Mouse (Mus musculus) mesoderm, embryonic 11.5 days (tissue): ENCODE data around the gene Ccdc110.

Source experiments
- DNase-seq: peaks from one replicate; pipeline ENCODE4 v3.0.0-alpha.2; 2012; ENCODE audit warnings: low read depth, low spot score

Gene Ccdc110

DNA sequence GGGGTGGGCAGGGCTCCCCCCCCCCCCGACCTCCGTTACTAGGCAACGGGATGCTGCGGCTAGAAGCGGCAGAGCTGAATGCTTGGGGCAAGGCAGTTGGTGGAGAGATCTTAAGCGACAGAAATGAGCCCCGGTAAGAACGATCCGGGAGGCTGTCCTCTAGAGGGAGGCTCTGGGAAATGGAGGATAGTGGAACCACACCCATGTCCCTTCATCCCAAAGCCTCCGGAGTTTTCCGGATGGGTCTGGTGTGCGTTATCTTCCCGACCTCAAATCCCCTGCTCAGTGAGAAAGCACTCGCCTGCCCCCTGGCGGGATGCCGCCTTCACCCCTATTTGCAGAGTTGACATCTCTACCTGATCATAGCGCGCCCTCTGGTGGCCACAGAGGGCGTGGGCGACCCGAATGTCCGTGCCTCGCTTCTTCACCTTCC lies at the start of gene Ccdc110:
Gene Ccdc110, plus strand, starts transcription at position 38 of the 433 bp plus-strand sequence.
- DNase-seq = peak; percentile 96

DNA sequence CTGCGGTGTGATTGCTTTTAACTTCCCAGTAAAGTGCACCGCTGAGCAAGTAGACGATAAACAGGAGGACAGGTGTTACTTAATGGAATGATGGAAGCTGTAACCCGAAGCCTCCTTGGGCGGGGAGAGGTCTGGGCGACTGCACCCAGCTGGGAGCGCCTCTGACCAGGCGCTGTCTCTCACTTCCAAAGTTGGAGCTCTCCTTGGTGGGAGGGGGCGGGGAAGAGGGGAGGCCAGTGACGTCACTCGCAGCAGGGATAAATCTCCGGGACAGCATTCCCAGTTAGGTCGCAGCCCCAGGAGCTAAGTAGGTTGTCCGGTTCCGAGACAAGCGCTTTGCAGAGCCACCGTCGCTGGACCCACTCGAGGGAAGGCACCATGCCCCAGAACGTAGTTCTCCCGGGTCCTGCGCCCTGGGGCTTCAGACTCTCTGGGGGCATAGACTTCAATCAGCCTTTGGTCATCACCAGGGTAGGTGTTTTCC lies 49.2 kb upstream of the Ccdc110 start, which contains the start of gene Pdlim3:
Gene Pdlim3, plus strand, starts transcription at position 260 of the 484 bp plus-strand sequence.
- peak; percentile 80 for DNase-seq

DNA sequence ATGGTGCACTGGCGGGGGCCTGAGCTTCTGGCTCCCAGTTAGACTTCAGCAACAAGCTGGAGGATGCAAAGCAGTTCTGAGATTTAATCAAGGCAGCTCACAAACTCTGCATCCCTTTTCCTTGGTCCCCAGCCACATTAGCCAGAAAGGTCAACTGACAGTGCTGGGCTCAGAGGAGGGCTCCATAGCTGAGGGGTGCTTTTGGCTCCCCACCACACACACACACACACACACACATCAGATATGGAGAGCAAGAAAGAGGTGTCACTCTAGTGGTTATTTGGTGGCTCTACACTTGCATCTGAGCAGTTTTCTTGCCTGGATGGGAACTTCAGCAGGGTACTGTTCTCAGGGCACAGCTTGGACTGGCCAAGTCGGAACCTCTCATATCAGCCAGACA lies 48.6 kb upstream of the Ccdc110 start:
- no peak for DNase-seq

DNA sequence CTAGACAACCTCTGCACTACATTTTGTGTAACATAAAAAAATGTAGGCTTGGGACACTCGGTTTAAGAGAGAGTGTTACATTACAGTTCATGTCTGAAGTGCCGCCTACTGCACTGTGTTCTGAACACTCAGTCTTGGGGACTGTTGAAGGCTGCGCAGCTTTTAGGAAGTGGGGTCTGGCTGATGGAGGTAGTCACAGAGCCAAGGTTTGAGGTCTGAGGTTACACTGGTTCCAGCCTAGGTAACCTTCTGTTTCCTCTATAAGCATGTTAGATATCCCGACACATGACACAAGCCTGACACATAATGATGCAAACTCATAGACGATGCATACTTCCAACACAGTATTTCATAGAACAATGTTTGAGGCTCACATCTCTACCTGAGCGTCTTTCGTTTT lies 44.7 kb upstream of the Ccdc110 start:
- no peak for DNase-seq

DNA sequence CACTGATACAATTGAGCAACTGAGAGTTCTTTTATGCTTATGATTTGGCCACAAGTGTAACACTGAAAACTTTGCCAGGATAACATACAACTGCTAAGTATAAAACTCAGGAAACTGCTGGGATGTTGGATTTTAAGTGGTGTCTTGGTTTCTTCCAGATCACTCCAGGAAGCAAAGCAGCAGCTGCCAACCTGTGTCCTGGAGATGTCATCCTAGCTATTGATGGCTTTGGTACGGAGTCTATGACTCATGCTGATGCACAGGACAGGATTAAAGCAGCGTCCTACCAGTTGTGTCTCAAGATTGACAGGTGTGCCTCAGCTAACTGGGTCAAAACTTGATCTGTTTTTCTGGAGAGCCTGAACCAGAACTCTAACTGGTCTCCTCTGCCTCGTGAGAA lies 37.8 kb upstream of the Ccdc110 start:
- DNase-seq = no peak

DNA sequence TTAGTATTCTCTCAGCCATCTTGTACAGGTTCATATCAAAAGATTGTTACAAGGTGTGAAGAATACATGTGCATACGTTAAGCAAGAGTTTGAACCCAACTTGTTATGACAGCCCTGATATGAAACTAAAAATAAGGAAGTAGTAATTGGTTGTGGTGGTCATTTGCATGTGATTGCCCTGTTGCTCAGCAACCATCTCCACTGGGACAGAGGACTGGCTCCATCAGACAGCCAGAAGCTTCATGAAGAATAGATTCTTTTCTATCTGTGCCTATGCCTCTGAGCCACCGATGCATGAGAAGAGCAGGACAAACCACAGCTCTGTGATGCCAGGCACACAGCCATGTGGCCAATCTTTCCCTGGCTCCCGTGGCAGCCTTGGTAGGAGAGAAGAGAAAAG lies 34.6 kb upstream of the Ccdc110 start:
- DNase-seq = no peak

DNA sequence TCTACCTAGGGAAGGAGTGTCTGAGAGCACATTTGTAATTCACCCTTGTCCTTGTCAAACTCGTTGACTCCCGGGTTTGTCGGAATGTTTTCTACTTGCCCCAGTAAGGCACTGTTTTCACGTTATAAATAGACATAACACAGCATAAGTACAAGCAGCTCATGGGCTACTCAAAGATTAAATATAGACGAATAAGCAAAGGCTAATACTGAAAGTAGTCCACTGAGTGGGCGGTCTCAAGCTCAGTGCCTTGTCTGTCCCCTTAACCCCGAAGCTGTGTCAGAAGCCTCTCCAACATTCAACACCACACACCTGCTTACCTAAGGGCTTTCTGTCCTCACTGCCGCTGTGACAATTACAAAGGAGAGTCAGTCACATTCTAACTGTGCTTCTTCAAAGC lies 32.8 kb upstream of the Ccdc110 start:
- DNase-seq = no peak

DNA sequence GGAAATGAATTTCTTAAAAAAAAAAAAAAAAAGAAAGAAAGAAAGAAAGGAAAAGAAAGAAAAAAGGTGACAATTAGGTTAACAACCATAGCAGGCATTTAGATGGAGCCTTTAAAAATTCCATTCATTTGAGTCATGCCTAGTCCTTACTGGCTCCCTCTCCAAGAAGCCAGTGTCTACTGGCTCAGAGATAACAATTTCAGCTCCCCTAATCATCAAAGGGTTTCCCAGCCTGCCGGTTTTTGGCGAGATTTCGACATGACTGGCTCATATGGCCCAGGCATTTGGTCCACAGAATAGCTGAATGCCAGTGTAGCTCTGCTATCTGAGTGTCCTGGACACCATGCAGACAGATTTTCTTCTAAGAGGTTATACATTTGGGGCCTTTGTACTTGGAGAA lies 30.8 kb upstream of the Ccdc110 start:
- DNase-seq = no peak

DNA sequence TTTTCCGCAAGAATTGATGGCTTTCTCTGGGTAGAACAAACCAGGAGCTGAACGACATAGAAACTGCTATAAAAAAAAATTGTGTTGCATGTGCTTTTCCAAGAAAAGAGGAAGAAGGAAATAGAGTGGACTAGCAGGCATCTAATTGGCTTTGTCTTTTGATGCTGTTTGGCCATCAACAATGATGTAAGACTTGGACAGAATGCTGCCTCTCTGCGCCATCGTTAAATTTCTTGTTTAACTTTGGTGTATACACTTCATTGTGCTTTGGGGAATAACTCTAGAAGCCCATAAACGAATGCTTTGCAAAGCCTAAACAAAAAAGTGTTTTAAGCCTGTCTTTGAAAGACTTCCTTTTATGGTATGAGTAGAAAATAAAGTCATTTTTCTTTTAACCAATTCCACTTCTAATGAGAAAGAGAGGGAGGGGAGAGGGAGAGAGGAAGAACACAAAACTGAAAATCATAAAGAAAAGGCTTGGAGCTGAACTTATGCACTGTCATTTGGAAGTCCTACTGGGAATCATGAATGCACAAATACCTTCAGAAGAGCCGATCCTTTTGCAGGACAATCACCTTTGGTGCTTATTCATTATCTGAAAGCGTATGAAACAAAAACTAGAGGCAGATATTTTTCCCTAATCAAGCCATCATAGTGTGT lies 28.7 kb upstream of the Ccdc110 start:
- no peak for DNase-seq

DNA sequence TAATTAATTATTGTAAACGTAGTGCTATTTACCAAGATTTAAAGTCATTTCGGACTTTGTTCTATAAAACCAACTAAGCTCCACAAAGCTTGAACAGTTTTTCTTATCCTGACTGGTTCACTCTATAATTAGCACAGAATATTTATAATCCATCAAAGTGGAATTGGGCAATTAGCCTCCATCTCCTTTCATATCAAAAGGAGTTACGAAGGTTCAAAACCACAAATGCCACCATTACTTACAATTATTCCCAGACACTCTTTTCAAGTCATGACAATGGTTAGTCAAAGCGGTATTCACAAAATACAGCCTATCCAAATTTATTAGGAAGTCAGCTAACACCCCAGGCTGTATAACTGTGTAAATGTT lies 28.2 kb upstream of the Ccdc110 start:
- DNase-seq = no peak

DNA sequence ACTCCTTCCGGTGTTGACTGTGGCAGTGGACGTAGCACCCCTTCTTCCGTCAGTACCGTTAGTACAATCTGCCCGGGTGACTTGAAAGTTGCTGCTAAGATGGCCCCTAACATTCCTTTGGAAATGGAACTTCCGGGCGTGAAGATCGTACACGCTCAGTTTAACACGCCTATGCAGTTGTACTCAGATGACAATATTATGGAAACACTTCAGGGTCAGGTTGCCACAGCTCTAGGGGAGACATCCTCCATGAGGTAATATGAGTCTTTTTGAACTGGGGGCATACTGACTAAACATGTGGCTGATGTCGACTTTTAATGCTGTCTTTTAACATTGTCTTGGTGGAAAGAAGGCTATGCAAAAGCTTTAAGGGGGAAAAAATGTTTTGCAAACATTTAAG lies 20.7 kb upstream of the Ccdc110 start:
- no peak for DNase-seq

DNA sequence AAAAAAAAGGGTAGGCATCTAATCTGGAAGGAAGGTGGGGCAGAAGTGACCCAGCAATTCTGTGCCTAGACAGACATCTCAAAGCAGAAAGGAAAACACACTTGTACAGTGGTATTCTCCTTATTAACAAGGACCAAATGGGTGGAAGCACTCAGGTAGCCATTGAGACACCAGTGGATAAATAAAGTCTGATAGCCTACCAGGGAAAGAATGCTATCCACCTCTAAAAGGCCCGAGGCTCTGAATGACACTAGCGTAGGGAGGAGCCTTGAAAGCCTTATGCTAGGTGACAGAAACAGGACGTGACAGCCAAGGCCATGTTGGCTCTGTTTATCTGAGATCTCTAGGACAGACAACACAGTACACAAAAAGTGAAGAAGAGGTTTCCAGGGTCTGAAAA lies 17.9 kb upstream of the Ccdc110 start:
- DNase-seq = no peak

DNA sequence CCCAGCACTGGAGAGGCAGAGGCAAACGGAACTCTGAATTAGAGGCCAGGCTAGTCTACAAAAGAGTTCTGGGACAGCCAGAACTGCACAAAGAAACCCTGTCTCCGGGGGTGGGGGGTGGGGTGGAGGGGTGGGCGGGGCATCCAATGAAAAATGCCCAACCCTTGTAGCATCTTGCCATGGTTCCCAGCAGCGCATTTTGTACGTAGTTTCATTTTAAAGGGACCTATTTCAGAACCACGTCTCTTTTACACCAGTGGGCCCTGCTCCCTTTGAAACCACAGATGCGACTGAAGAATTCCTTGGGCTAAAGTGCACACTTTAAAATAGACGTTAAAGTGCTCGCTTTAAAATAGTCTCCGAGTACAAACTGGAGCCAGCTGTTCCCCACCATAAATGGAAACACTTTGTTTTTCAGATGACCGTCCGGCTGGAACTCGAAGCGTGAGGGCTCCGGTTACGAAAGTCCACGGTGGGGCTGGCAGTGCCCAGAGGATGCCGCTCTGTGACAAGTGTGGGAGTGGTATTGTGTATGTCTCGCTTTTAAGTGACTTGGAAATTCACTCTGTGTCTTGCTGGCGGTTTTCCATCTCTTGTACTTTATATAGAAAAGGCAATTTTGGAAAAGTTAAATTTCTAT lies 17.3 kb upstream of the Ccdc110 start:
- no peak for DNase-seq

DNA sequence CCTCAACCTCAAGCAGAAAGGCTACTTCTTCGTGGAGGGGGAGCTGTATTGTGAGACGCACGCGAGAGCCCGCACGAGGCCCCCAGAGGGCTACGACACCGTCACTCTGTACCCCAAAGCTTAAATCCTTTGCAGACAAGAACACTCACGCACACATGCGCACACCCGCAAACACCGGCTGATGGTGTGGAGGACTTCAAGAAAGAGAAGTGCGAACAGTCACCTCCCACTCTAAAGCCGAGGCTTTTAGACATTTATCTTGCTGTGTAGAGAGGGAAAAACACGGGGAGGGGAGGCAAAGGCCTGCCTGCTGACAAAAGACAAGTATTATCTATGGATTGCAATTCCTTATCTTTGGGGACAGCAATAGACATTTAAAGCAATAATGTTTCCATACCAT lies 15.5 kb upstream of the Ccdc110 start:
- no peak for DNase-seq

DNA sequence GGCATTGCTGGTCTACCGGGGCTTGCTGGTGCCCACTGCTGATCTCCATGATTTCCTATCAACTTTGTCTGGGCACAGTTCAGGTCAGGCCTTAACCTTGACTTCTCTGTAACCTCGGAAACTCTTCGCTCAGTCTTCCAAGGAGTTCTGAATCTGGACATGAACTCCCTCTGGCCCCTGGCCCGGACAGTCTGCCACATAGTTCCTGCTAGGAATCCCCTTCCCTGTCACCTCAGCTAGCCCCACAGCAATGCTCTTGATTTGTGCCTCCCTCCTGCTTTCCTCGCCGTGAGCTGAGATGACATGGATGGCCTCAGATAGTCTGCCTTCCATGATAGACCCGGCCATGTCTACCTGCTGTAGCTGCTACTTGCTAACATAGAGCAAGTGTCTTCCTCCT lies 14.0 kb upstream of the Ccdc110 start:
- DNase-seq = no peak

DNA sequence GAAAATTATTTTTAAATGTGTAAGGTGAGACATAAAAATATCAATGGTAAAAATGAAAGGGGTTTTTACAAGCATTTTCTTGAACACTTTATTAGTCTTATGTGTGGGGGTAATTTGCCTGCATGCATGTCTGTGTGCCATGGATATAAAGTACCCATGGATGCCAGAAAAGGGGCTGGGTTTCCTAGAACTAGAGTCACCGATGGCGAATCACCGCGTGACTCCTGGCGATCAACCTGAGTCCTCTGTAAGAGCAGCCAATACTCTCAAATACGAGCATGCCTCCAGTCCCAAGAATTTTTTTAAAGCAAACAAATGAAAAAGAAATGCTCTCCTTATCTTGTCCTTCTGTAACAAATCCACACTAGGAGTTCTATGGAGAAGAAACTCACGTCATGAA lies 12.3 kb upstream of the Ccdc110 start:
- DNase-seq = no peak

DNA sequence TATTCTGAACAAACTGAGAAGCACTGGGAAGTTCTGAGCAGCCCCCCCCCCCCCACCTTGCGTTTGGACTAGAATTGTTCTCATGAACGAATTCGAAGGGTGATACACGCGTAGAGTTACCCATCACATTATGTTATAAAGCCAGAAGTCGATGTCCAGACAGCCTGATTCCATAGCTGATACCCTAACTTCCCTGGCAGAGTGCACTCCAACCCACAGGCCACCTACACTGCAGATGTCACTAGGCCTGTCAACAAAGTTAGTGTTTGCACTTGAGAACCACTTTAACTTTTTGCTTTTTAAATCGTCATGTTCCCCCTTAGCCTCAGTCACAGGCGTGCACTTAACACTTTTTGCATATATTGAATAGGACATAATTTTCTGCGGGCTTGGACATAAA lies 2.6 kb downstream of the Ccdc110 start:
- no peak for DNase-seq

DNA sequence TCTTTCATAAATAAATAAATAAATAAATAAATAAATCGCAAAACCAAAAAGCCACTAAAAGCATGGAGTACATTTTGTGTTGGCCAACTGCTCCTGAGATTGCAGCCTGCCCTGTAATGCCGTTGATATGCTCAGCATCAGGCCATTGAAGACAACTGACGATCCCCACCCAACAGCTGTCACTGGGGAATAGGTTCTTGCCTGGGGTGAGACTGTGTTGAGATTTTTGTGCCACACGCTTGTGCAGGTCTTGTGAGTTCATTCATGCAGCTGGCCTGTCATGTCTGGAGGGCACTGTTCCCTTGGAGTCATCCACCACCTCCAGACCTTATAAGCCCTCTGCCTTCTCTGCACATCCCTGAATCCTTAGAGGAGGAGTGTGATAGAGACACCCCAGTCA lies 11.9 kb downstream of the Ccdc110 start:
- no peak for DNase-seq

DNA sequence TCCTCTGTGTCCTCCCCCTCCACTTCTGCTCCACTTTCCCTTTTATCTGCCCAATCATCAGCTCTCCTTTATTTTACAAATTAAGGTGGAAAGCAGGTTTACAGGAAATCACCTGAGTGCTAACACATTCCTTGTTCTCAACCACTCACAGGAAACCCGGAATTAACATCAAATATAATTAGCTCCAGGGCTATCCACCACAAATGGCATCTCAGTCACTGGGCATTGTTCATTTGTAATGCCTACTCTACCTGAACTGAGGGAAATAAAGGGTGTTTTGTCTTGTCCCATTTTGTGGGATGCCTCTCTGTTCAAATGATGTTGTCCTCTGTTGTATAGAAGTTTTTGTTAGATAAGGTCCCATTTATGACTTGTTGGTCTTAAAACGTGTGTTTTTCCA lies 16.2 kb downstream of the Ccdc110 start:
- DNase-seq = no peak

DNA sequence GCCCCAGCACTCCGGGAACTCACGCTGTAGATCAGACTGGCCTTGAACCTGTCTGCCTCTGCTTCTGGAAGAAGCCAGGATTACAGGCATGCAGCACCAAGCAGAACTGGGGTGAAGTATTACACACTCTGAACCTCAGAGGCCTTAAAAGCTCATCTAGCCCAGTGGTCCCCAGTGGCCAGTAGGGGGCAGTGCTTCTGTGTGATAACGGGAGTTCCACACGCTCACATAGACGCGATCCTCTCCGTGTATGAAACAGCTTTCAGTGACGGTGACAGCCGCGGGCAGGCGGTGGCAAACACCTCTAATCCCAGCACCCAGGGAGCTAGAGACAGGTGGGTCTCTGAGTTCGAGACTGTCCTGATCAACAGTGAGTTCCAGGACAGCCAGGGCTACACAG lies 36.5 kb downstream of the Ccdc110 start:
- DNase-seq = no peak

DNA sequence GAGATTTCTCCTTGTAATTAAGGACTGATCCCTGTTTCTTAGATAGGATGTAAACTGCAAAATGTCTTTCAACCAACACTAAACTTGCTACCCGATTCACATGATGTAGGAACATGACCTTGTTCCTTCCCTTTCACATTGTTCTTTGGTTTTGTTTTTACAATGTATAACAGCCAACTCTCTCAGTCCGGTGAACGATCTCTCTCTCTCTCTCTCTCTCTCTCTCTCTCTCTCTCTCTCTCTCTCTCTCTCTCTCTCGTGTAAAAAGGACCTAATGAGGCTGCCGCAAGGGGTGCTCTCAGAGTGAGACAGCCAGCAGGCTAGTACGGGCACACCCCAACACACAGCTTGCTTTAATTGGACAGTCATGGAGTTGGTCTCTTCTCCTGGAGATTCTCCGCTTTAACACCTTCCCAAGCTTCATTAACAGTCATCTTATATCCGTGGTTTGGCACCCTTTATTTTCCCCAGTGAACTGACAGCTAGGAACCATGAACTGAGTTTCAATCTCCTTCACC lies 39.6 kb downstream of the Ccdc110 start:
- DNase-seq = no peak

DNA sequence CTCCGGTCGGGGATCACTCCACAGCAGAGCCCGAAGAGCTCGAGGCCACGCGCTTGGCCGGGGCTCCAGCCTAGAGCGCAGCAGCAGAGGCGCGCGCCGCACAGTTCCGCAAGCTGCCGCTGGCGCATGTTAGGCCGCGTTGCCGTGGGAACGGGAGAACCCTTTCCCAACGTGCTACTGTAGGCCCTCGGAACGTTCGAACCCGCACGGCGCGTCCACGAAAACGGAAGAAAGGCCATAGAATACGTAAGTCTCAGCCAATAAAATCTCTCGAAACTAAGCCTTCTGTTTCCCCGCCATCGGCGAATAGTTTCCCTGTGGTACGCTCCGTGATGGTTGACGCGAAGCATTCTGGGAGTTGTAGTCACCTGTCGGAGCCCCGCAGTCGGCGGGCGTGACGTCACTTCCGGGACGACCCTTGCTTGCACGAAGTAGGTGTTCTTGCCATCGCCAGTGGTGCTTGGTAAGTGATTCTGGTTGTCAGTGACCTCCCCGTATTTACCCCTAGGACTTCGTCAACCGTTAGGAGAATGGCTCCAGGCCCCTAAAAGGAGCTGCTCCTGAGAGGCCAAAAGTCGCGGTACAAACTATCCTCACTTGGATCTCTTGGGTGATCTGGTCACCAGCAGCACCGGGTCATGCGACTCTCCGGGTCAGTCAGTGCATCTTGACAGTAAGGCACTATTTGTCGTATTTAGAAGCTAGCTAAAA lies 40.9 kb downstream of the Ccdc110 start, which contains the start of the genes 1700029J07Rik and Ufsp2:
Gene 1700029J07Rik, minus strand, starts transcription at position 127 of the 711 bp plus-strand sequence.
Gene Ufsp2, plus strand, starts transcription at position 403 of the 711 bp plus-strand sequence.
- peak; percentile 99 for DNase-seq
